Mouse (Mus musculus) embryonic facial prominence, embryonic 15.5 days (tissue): ENCODE data around the gene Iqcf5. TPM values are rescaled to one million over a fixed set of nuclear protein-coding genes. Genes with fewer than 3 reads are reported as not detected.
"Not testable (repeated sequence)": the region's sequence is repeated elsewhere in the genome, so short reads cannot be mapped to it uniquely, and the experiment has no call there.

ENCODE experiments used
- ATAC-seq: fragments of 200-750 bp; cut with Nextera tagmentation; 2 replicates; pipeline ENCODE4 v1.8.0; 2017; ENCODE audit warnings: low read depth, moderate TSS enrichment; ENCODE audit not compliant: insufficient number of reproducible peaks, low FRiP score, low TSS enrichment
- H3K27ac ChIP-seq: fragments of 300-500 bp; sonication (generic); replicated peaks from 2 replicates; pipeline ENCODE4 v1.5.1; 2015; ENCODE audit warnings: mild to moderate bottlenecking, inconsistent platforms
- H3K27me3 ChIP-seq: fragments of 300-500 bp; sonication (generic); 2 replicates; pipeline ENCODE4 v1.6.1; 2015; ENCODE audit warnings: inconsistent platforms
- H3K36me3 ChIP-seq: fragments of 300-500 bp; sonication (generic); 2 replicates; pipeline ENCODE4 v1.6.1; 2015; ENCODE audit warnings: mild to moderate bottlenecking, inconsistent platforms
- H3K4me1 ChIP-seq: fragments of 300-500 bp; sonication (generic); 2 replicates; pipeline ENCODE4 v1.6.1; 2015; ENCODE audit warnings: inconsistent platforms
- H3K4me2 ChIP-seq: fragments of 300-500 bp; sonication (generic); replicated peaks from 2 replicates; pipeline ENCODE4 v1.6.1; 2015; ENCODE audit warnings: mild to moderate bottlenecking, inconsistent platforms
- H3K4me3 ChIP-seq: fragments of 300-500 bp; sonication (generic); replicated peaks from 2 replicates; pipeline ENCODE4 v1.5.1; 2015; ENCODE audit warnings: mild to moderate bottlenecking, inconsistent platforms
- H3K9ac ChIP-seq: fragments of 300-500 bp; sonication (generic); 2 replicates; pipeline ENCODE4 v1.6.1; 2015; ENCODE audit warnings: inconsistent platforms
- H3K9me3 ChIP-seq: fragments of 300-500 bp; sonication (generic); replicated peaks from 2 replicates; pipeline ENCODE4 v1.6.1; 2016; ENCODE audit warnings: inconsistent platforms
- WGBS: fragments of 180-500 bp; shearing (Covaris S2); methylation state at CpG from one replicate; pipeline ENCODE4 v1.1.7; 2015; 5-methylcytosine and 5-hydroxymethylcytosine counted together
- polyA plus RNA-seq: library from polyadenylated mRNA; unstranded; fragments of >200 nt; fragmentation: Nextera tagmentation; extraction: Ambion mirVana; gene quantifications from 2 replicates; pipeline ENCODE4 v1.2.1, GENCODE M21; 2015

Gene Iqcf5
- polyA plus RNA-seq, 1 experiment from 2014 or later: not detected

- H3K27ac ChIP-seq: no peak overlapping the region
- no peak overlapping the region for H3K4me2 ChIP-seq
- no peak for ATAC-seq
- H3K4me1 ChIP-seq: peaks cover 9% of the 10 kb centered on the region
- H3K27me3 ChIP-seq: no peaks in the 10 kb centered on the region
- no peak overlapping the region for H3K9ac ChIP-seq
- peaks cover 58% of the 10 kb centered on the region for H3K36me3 ChIP-seq
- H3K4me3 ChIP-seq: no peak overlapping the region
- WGBS: 95% methylated on average over 13 of the region's 13 CpGs
- no peaks in the 10 kb centered on the region for H3K9me3 ChIP-seq
Observed at GRCm38 (mm10) chr9:106481676-106482075, 32.7 kb upstream of the Iqcf5 start.

DNA sequence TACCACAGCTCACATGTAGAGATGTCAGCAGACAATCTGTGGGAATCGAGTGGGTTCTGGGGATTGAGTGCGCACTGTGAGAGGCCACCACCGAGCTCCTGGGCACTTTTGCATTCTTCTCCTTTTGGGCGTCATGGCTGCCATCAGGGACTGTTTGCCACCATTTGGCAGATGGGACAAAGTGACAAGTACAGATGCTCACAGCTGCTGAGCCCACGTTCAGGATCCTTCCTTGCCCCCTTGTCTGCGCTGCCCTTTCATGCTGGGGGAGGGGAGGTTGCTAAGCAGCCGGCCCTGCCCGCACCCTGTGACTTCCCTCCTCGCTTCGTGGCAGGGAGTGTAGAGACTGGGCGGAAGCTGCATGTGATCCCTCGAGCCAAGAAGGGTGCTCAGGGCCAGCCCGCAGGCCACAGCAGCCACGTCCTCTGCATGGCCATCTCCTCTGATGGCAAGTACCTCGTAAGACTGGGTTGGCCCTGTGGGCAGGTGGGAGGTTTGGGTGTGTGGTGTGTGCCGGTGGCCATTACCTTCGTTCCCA is 31.7 kb upstream of the Iqcf5 start:
- Histone ChIP-seq H3K4me2 (no peak overlapping the region), H3K36me3 (peaks cover 58% of the 10 kb centered on the region), H3K9me3 (no peaks in the 10 kb centered on the region), H3K4me3 (no peak overlapping the region), H3K27ac (no peak overlapping the region), H3K9ac (no peak overlapping the region), H3K27me3 (no peaks in the 10 kb centered on the region), H3K4me1 (peaks cover 8% of the 10 kb centered on the region)
- no peak for ATAC-seq
- WGBS: 84% methylated on average over 17 of the region's 17 CpGs

- Histone ChIP-seq H3K4me3 (no peak overlapping the region), H3K27me3 (no peaks in the 10 kb centered on the region), H3K9ac (no peak overlapping the region), H3K4me2 (no peak overlapping the region), H3K27ac (no peak overlapping the region), H3K36me3 (peaks cover 58% of the 10 kb centered on the region), H3K4me1 (peaks cover 3% of the 10 kb centered on the region), H3K9me3 (no peaks in the 10 kb centered on the region)
- no peak for ATAC-seq
- 96% methylated on average over 10 of the region's 10 CpGs for WGBS
Observed at GRCm38 (mm10) chr9:106483136-106483535, 31.2 kb upstream of the Iqcf5 start.

DNA sequence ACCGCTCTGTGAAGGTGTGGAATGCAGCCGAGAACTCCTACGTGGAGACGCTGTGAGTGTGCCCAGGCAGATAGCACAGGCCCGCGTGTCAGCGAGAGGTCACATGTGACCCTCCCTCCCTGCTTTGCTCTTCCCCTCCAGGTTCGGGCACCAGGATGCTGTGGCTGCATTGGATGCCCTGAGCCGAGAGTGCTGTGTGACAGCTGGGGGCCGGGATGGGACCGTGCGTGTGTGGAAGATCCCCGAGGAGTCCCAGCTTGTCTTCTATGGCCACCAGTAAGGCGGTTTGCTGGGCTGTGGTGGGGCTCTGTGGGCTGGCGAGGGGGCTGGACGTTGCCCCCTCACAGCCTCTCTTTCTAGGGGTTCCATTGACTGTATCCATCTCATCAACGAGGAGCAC is 30.8 kb upstream of the Iqcf5 start:
- no peaks in the 10 kb centered on the region for H3K27me3 ChIP-seq
- no peak overlapping the region for H3K9ac ChIP-seq
- H3K27ac ChIP-seq: no peak overlapping the region
- no peak overlapping the region for H3K4me3 ChIP-seq
- 92% methylated on average over 17 of the region's 17 CpGs for WGBS
- H3K36me3 ChIP-seq: peaks cover 58% of the 10 kb centered on the region
- no peaks in the 10 kb centered on the region for H3K9me3 ChIP-seq
- ATAC-seq: no peak
- H3K4me1 ChIP-seq: no peaks in the 10 kb centered on the region
- H3K4me2 ChIP-seq: no peak overlapping the region

DNA sequence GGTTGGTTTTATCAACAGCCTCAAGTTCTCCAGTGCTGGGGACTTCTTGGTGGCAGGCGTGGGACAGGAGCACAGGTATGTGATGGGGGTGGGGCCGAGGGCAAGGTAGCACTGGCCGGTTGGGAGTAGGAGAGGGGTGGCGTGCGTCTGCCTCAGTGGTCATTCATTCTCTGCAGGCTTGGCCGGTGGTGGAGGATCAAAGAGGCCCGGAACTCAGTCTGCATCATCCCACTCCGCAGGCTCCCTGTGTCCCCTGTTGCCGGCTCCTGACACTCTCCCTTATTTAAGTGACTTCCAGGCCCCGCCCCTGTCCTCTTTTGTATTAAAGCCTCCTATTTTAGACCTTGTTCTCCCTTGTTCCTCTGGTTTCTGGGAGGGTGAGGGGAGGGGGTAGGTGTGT is 29.3 kb upstream of the Iqcf5 start:
- no peak for ATAC-seq
- H3K9ac ChIP-seq: no peak overlapping the region
- H3K4me3 ChIP-seq: no peak overlapping the region
- no peak overlapping the region for H3K4me2 ChIP-seq
- H3K4me1 ChIP-seq: no peaks in the 10 kb centered on the region
- 81% methylated on average over 10 of the region's 10 CpGs for WGBS
- peaks cover 51% of the 10 kb centered on the region for H3K36me3 ChIP-seq
- H3K27ac ChIP-seq: no peak overlapping the region
- no peaks in the 10 kb centered on the region for H3K9me3 ChIP-seq
- no peaks in the 10 kb centered on the region for H3K27me3 ChIP-seq

DNA sequence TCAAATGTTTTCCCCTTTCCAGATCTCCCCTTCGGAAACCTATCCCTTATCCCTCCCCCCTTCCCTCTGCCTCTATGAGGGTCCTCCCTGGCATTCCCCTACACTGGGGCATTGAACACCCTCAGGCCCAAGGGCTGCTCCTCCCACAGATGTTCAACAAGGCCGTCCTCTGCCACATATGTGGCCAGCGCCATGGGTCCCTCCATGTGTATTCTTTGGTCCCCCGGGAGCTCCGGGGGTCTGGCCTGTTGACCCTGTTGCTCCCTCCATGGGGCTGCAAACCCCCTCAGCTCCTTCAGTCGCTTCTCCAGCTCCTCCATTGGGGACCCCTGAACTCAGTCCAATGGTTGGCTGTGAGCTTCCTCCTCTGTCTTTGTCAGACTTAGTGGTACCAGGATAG is 26.8 kb upstream of the Iqcf5 start:
- WGBS: 72% methylated on average over 6 of the region's 6 CpGs
- not testable (repeated sequence) for H3K27me3 ChIP-seq, H3K27ac ChIP-seq, ATAC-seq, H3K4me1 ChIP-seq, H3K9ac ChIP-seq, H3K4me3 ChIP-seq, H3K4me2 ChIP-seq, H3K9me3 ChIP-seq
- peaks cover 37% of the 10 kb centered on the region for H3K36me3 ChIP-seq

GRCm38 (mm10) chr9:106499667-106500066 is 14.7 kb upstream of the Iqcf5 start, which contains the start of gene Iqcf1:
TSS of gene Iqcf1 (plus strand) at chr9:106499967.
- Histone ChIP-seq H3K4me1 (no peaks in the 10 kb centered on the region), H3K36me3 (no peaks in the 10 kb centered on the region), H3K9me3 (no peaks in the 10 kb centered on the region), H3K4me3 (no peak within 1 kb of the TSS), H3K4me2 (no peak within 1 kb of the TSS), H3K9ac (no peak within 1 kb of the TSS), H3K27ac (no peak within 1 kb of the TSS), H3K27me3 (no peaks in the 10 kb centered on the region)
- no peak for ATAC-seq
- 92% methylated on average over 6 of the region's 6 CpGs for WGBS

DNA sequence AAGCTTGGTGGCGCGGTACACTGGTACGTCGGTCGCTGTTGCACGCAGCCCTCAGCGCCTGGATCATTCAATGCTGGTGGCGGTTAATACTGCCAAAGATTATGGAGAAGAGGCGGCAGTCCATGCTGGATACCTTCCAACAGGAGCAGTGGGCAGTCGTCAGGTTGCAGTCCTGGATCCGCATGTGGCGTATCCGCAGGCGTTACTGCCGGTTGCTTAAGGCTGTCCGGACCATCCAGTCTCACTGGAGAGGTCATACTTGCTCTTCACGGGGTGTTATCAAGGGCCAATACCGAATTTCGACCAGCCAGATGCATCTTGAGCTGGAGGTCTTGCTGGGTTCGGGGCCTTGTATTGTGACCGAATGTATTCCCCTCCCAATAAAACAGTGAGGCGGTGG is 12.5 kb upstream of the Iqcf5 start:
- no peak overlapping the region for H3K27ac ChIP-seq
- ATAC-seq: no peak
- H3K4me2 ChIP-seq: no peak overlapping the region
- no peaks in the 10 kb centered on the region for H3K27me3 ChIP-seq
- H3K36me3 ChIP-seq: no peaks in the 10 kb centered on the region
- H3K4me3 ChIP-seq: no peak overlapping the region
- H3K9ac ChIP-seq: no peak overlapping the region
- 87% methylated on average over 22 of the region's 22 CpGs for WGBS
- H3K4me1 ChIP-seq: no peaks in the 10 kb centered on the region
- no peaks in the 10 kb centered on the region for H3K9me3 ChIP-seq

GRCm38 (mm10) chr9:106504246-106504645 is 10.1 kb upstream of the Iqcf5 start:
- no peak overlapping the region for H3K9ac ChIP-seq
- H3K27me3 ChIP-seq: no peaks in the 10 kb centered on the region
- H3K4me1 ChIP-seq: no peaks in the 10 kb centered on the region
- no peak overlapping the region for H3K4me2 ChIP-seq
- H3K36me3 ChIP-seq: no peaks in the 10 kb centered on the region
- no peak overlapping the region for H3K4me3 ChIP-seq
- no peak for ATAC-seq
- no peaks in the 10 kb centered on the region for H3K9me3 ChIP-seq
- WGBS: 67% methylated on average over 6 of the region's 6 CpGs
- H3K27ac ChIP-seq: no peak overlapping the region

- Histone ChIP-seq H3K36me3 (no peaks in the 10 kb centered on the region), H3K9me3 (no peaks in the 10 kb centered on the region), H3K27ac (no peak overlapping the region), H3K4me1 (no peaks in the 10 kb centered on the region), H3K4me2 (no peak overlapping the region), H3K27me3 (no peaks in the 10 kb centered on the region), H3K9ac (no peak overlapping the region), H3K4me3 (no peak overlapping the region)
- WGBS: 85% methylated on average over 10 of the region's 10 CpGs
- ATAC-seq: no peak
Observed at GRCm38 (mm10) chr9:106509356-106509755, 5.0 kb upstream of the Iqcf5 start.

DNA sequence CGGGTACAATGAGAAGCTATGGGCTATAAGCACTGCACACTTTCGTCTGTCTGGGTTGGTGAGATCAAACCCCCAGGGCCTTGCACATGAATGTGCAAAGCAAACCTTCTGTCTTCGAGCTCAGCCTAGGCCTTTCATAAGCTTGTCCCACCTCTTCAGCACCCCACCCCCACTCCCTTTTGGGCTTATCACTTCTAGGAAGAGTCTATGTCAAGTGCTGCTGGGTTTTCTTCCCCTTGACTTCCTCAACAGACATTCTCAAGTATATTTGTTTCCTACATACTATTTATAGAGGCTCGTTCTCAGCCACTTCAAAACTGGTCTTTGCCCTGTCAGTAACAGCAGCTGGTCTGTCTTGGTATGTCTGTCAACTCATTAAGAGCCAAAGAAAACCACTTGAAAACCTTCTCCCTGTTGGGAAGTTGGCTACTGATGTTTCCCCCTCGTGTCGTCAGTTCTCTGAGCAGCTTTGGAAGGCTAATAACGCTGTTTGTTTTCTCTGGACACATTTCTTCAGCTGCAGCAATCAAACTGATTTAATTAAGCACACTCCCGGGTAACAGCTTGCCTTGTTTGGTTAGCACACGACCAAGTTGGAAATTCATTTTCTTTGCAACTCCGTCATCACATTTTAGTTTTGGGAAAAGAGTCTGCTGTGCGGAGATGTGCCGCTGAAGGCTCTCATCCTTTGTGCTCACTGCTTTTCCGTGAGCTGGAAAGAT is 1.5 kb upstream of the Iqcf5 start:
- Histone ChIP-seq H3K4me2 (no peak overlapping the region), H3K4me3 (no peak overlapping the region), H3K27me3 (no peaks in the 10 kb centered on the region), H3K9me3 (no peaks in the 10 kb centered on the region), H3K27ac (no peak overlapping the region), H3K9ac (no peak overlapping the region), H3K4me1 (no peaks in the 10 kb centered on the region), H3K36me3 (no peaks in the 10 kb centered on the region)
- ATAC-seq: no peak
- WGBS: 53% methylated on average over 13 of the region's 13 CpGs

- no peaks in the 10 kb centered on the region for H3K36me3 ChIP-seq
- no peaks in the 10 kb centered on the region for H3K27me3 ChIP-seq
- H3K4me2 ChIP-seq: no peak overlapping the region
- no peak for ATAC-seq
- no peak overlapping the region for H3K9ac ChIP-seq
- H3K4me3 ChIP-seq: no peak overlapping the region
- no peak overlapping the region for H3K27ac ChIP-seq
- WGBS: 69% methylated on average over 6 of the region's 6 CpGs
- no peaks in the 10 kb centered on the region for H3K9me3 ChIP-seq
- no peaks in the 10 kb centered on the region for H3K4me1 ChIP-seq
Observed at GRCm38 (mm10) chr9:106513566-106513965, 807 bp upstream of the Iqcf5 start.
